Mouse (Mus musculus): ENCODE results near the gene Hoxd1. TPM values are rescaled to one million over a fixed set of nuclear protein-coding genes. Genes with fewer than 3 reads are reported as not detected.
A peak's percentile ranks its signal among the peaks of the same experiment; 100 is the strongest.

The Hoxd1 gene
- polyA plus RNA-seq, 1 experiment: not detected

DNA sequence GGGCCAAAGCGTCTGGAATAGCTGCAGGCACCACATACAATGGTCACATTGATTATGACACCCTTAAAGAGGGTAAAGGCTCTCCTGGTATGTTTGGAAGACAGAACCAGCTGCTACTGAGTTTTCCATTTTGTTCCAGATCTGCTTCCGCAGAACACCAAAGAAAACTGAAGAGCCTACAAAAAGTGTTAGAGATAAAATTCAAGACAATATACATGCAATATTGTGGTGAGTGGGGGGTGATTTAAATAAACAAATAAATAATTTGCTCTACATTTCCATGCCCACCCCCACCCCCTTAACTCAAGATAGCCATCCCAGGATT lies 23.3 kb upstream of the Hoxd1 start:
- Histone ChIP-seq H3K9me3 (replicated peaks; ENCODE audit: control insufficient read depth, insufficient read depth, low read length, poor library complexity, severe bottlenecking) (no peaks in the 10 kb centered on the region), H3K4me1 (ENCODE audit: control insufficient read depth, insufficient read depth, low read length) (no peaks in the 10 kb centered on the region), H3K36me3 (ENCODE audit: control insufficient read depth, insufficient read depth, low read length, poor library complexity, severe bottlenecking) (no peaks in the 10 kb centered on the region), H3K27me3 (ENCODE audit: control insufficient read depth, insufficient read depth, low read length, poor library complexity, severe bottlenecking) (peaks cover 60% of the 10 kb centered on the region), H3K27ac (ENCODE audit: insufficient read depth, low read length) (no peak overlapping the region), H3K4me3 (ENCODE audit: low read depth, low read length) (no peak overlapping the region), H3K9ac (ENCODE audit: low read depth, poor library complexity, severe bottlenecking) (no peak overlapping the region)
- no peak for TF ChIP-seq CTCF (IDR thresholded peaks at IDR 0.05; ENCODE audit: low read depth, low read length)
- TF ChIP-seq EP300 (IDR thresholded peaks at IDR 0.05; ENCODE audit: insufficient read depth, low read depth, low read length): no peak
- no peak for TF ChIP-seq POLR2A (IDR thresholded peaks at IDR 0.05; ENCODE audit: insufficient read depth, low read length)

DNA sequence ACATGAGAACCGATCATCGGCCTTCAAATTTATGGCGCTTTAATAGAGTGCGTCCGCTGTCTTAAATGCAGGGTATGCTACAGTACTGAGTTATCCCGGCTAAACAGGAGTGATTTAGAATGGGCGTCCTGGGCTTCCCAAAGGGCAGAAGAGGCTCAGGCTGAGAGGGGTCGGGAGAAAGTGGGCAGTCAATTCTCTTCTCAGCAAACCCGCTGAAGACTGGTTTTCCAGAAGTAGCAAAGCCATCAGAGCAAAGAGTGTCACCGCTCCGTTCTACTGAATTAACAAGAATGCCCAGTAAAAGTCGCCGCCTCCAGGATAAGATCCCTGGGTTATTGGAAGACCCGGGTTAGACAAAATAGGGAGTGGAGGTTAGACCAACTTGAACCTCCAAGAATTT lies 22.9 kb upstream of the Hoxd1 start:
- no peaks in the 10 kb centered on the region for H3K4me1 ChIP-seq (ENCODE audit: control insufficient read depth, insufficient read depth, low read length)
- H3K36me3 ChIP-seq (ENCODE audit: control insufficient read depth, insufficient read depth, low read length, poor library complexity, severe bottlenecking): no peaks in the 10 kb centered on the region
- H3K27ac ChIP-seq (ENCODE audit: insufficient read depth, low read length): no peak overlapping the region
- no peaks in the 10 kb centered on the region for H3K9me3 ChIP-seq (replicated peaks; ENCODE audit: control insufficient read depth, insufficient read depth, low read length, poor library complexity, severe bottlenecking)
- TF ChIP-seq POLR2A (IDR thresholded peaks at IDR 0.05; ENCODE audit: insufficient read depth, low read length): no peak
- no peak for TF ChIP-seq EP300 (IDR thresholded peaks at IDR 0.05; ENCODE audit: insufficient read depth, low read depth, low read length)
- no peak for TF ChIP-seq CTCF (IDR thresholded peaks at IDR 0.05; ENCODE audit: low read depth, low read length)
- no peak overlapping the region for H3K9ac ChIP-seq (ENCODE audit: low read depth, poor library complexity, severe bottlenecking)
- no peak overlapping the region for H3K4me3 ChIP-seq (ENCODE audit: low read depth, low read length)
- peaks cover 56% of the 10 kb centered on the region for H3K27me3 ChIP-seq (ENCODE audit: control insufficient read depth, insufficient read depth, low read length, poor library complexity, severe bottlenecking)

DNA sequence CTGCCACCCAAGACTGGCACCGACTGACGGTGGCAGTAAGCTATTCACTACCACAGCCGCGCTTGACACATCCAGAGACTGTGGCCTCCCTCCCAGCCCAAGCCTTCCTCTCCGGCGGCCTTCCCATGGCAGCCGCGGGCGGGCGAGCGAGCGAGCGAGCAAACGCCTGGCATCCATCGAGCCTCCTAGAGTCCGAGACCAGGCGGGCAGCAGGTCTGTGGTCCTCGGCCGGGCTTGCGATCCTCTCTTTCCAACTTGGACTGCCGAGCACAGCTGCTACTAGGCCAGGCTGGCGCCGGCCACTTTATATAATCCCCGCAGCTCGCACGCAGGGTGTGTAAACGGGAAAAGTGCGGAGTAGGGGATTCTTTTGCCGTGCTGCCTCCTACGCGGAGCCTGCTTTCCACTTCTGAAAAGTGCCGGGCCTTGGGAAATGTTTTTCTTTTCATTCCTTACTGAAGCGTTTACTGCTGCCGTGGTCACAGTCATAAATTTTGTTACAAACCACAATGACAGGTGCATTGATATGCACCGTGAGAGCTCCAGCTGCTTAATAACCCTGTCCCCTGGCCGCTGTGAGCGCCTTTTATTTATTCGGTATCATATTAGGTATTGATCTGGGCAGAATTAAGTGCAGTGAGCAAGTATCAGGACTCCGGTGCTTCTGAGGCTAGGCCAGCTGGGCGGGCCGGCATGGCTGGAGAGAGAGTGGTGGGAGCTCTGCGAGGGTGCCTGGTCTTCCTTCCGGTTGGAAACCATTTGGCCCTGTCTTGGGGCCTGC lies 22.3 kb upstream of the Hoxd1 start:
- TF ChIP-seq POLR2A (IDR thresholded peaks at IDR 0.05; ENCODE audit: insufficient read depth, low read length) (no peak), CTCF (IDR thresholded peaks at IDR 0.05; ENCODE audit: low read depth, low read length) (no peak), EP300 (IDR thresholded peaks at IDR 0.05; ENCODE audit: insufficient read depth, low read depth, low read length) (no peak)
- Histone ChIP-seq H3K9ac (ENCODE audit: low read depth, poor library complexity, severe bottlenecking) (no peak overlapping the region), H3K4me3 (ENCODE audit: low read depth, low read length) (peak overlapping the region; percentile 13; the same call in 1 of the 2 replicates), H3K27ac (ENCODE audit: insufficient read depth, low read length) (no peak overlapping the region), H3K4me1 (ENCODE audit: control insufficient read depth, insufficient read depth, low read length) (no peaks in the 10 kb centered on the region), H3K27me3 (ENCODE audit: control insufficient read depth, insufficient read depth, low read length, poor library complexity, severe bottlenecking) (peaks cover 52% of the 10 kb centered on the region), H3K9me3 (replicated peaks; ENCODE audit: control insufficient read depth, insufficient read depth, low read length, poor library complexity, severe bottlenecking) (no peaks in the 10 kb centered on the region), H3K36me3 (ENCODE audit: control insufficient read depth, insufficient read depth, low read length, poor library complexity, severe bottlenecking) (no peaks in the 10 kb centered on the region)

DNA sequence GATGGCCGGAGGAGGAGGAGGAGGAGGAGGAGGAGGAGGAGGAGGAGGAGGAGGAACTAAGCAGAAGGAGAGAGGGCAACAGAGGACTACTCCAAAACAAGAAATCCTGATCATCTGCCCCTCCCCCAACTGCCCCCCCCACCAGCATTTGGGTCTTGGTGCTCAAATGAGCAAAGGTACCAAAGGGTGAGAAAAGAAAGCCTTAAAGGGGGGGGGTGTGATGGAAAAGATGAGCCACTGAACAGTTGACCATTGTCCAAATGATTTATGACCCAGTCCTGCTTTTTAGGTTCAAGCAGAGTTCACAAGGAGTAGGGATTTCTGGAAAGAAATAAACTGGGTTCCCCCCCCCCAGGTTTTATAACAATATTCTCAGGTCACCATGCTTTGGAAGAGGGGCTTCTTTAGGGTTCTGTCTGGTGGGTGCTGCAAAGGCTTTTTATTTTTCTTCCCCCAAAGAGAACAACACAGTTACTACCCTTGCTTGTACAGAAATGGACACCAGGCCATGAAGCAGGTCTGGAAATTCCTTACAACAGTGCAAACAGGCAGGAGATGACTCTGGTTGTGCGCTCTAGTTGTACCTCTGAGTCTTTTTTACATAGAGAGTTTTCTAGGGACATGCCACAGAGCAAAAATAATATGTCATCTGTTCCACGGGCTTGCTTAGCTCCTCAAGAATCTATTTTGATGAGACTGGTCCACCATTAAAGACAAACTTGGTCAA lies 21.4 kb upstream of the Hoxd1 start:
- TF ChIP-seq CTCF (IDR thresholded peaks at IDR 0.05; ENCODE audit: low read depth, low read length) (no peak), POLR2A (IDR thresholded peaks at IDR 0.05; ENCODE audit: insufficient read depth, low read length) (no peak), EP300 (IDR thresholded peaks at IDR 0.05; ENCODE audit: insufficient read depth, low read depth, low read length) (no peak)
- no peaks in the 10 kb centered on the region for H3K9me3 ChIP-seq (replicated peaks; ENCODE audit: control insufficient read depth, insufficient read depth, low read length, poor library complexity, severe bottlenecking)
- peaks cover 47% of the 10 kb centered on the region for H3K27me3 ChIP-seq (ENCODE audit: control insufficient read depth, insufficient read depth, low read length, poor library complexity, severe bottlenecking)
- no peak overlapping the region for H3K9ac ChIP-seq (ENCODE audit: low read depth, poor library complexity, severe bottlenecking)
- H3K36me3 ChIP-seq (ENCODE audit: control insufficient read depth, insufficient read depth, low read length, poor library complexity, severe bottlenecking): no peaks in the 10 kb centered on the region
- H3K27ac ChIP-seq (ENCODE audit: insufficient read depth, low read length): no peak overlapping the region
- no peak overlapping the region for H3K4me3 ChIP-seq (ENCODE audit: low read depth, low read length)
- H3K4me1 ChIP-seq (ENCODE audit: control insufficient read depth, insufficient read depth, low read length): no peaks in the 10 kb centered on the region

DNA sequence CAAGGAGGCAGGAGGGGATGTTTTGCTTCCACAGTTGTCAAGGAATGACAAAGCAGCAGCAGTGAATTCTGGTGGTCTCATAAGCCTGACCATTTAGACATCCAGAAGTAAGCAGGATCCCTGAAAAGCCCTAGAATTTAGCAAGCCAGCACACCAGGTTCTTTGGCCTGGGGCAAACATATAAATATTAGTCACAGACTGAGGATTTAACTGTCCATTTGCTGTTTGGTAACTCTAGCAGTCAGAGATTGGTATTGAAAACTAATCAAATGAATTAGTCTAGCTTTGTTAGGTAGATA lies 20.9 kb upstream of the Hoxd1 start:
- no peak overlapping the region for H3K4me3 ChIP-seq (ENCODE audit: low read depth, low read length)
- no peaks in the 10 kb centered on the region for H3K9me3 ChIP-seq (replicated peaks; ENCODE audit: control insufficient read depth, insufficient read depth, low read length, poor library complexity, severe bottlenecking)
- peaks cover 44% of the 10 kb centered on the region for H3K27me3 ChIP-seq (ENCODE audit: control insufficient read depth, insufficient read depth, low read length, poor library complexity, severe bottlenecking)
- H3K4me1 ChIP-seq (ENCODE audit: control insufficient read depth, insufficient read depth, low read length): no peaks in the 10 kb centered on the region
- H3K9ac ChIP-seq (ENCODE audit: low read depth, poor library complexity, severe bottlenecking): no peak overlapping the region
- no peaks in the 10 kb centered on the region for H3K36me3 ChIP-seq (ENCODE audit: control insufficient read depth, insufficient read depth, low read length, poor library complexity, severe bottlenecking)
- H3K27ac ChIP-seq (ENCODE audit: insufficient read depth, low read length): no peak overlapping the region
- TF ChIP-seq POLR2A (IDR thresholded peaks at IDR 0.05; ENCODE audit: insufficient read depth, low read length): no peak
- no peak for TF ChIP-seq EP300 (IDR thresholded peaks at IDR 0.05; ENCODE audit: insufficient read depth, low read depth, low read length)
- no peak for TF ChIP-seq CTCF (IDR thresholded peaks at IDR 0.05; ENCODE audit: low read depth, low read length)

Measured in ES-Bruce4 (cell line).